Mouse (Mus musculus): Measurements from ENCODE around the gene Arpc4. TPM values are rescaled to one million over a fixed set of nuclear protein-coding genes. Genes with fewer than 3 reads are reported as not detected.

The Arpc4 gene
- polyA plus RNA-seq, 1 experiment from 2014 or later: 409 TPM

GRCm38 (mm10) chr6:113346897-113347296, 31.0 kb upstream of the Arpc4 start:
- H3K4me1 ChIP-seq (replicated peaks; ENCODE audit: control insufficient read depth, insufficient read depth, low read length): no peaks in the 10 kb centered on the region
- ATAC-seq: no peak
- H3K9me3 ChIP-seq (ENCODE audit: control insufficient read depth): no peaks in the 10 kb centered on the region
- no peak overlapping the region for H3K4me3 ChIP-seq (ENCODE audit: low read depth, low read length)
- no peaks in the 10 kb centered on the region for H3K36me3 ChIP-seq (ENCODE audit: control insufficient read depth, insufficient read depth)
- WGBS: 65% methylated on average over 4 of the region's 4 CpGs
- no peak overlapping the region for H3K27ac ChIP-seq (ENCODE audit: low read depth, low read length)
- no peak overlapping the region for H3K9ac ChIP-seq (ENCODE audit: low read depth, low read length)
- H3K27me3 ChIP-seq (replicated peaks; ENCODE audit: control insufficient read depth, insufficient read depth, low read length): no peaks in the 10 kb centered on the region
- H3K4me2 ChIP-seq (replicated peaks; ENCODE audit: low read depth): no peak overlapping the region
- TF ChIP-seq CTCF (IDR thresholded peaks at IDR 0.05; ENCODE audit: low read depth): no peak

GRCm38 (mm10) chr6:113350538-113350937, 27.4 kb upstream of the Arpc4 start:
- Histone ChIP-seq H3K36me3 (ENCODE audit: control insufficient read depth, insufficient read depth) (no peaks in the 10 kb centered on the region), H3K4me1 (replicated peaks; ENCODE audit: control insufficient read depth, insufficient read depth, low read length) (no peaks in the 10 kb centered on the region), H3K27me3 (replicated peaks; ENCODE audit: control insufficient read depth, insufficient read depth, low read length) (no peaks in the 10 kb centered on the region), H3K9ac (ENCODE audit: low read depth, low read length) (no peak overlapping the region), H3K4me3 (ENCODE audit: low read depth, low read length) (no peak overlapping the region), H3K9me3 (ENCODE audit: control insufficient read depth) (no peaks in the 10 kb centered on the region), H3K4me2 (replicated peaks; ENCODE audit: low read depth) (no peak overlapping the region), H3K27ac (ENCODE audit: low read depth, low read length) (no peak overlapping the region)
- peak; percentile 36; the same call in 1 of the 2 replicates for ATAC-seq
- no peak for TF ChIP-seq CTCF (IDR thresholded peaks at IDR 0.05; ENCODE audit: low read depth)

GRCm38 (mm10) chr6:113351161-113351560, 26.8 kb upstream of the Arpc4 start:
- WGBS: 75% methylated on average over 1 of the region's 1 CpGs
- H3K27me3 ChIP-seq (replicated peaks; ENCODE audit: control insufficient read depth, insufficient read depth, low read length): no peaks in the 10 kb centered on the region
- no peak overlapping the region for H3K27ac ChIP-seq (ENCODE audit: low read depth, low read length)
- TF ChIP-seq CTCF (IDR thresholded peaks at IDR 0.05; ENCODE audit: low read depth): no peak
- H3K9me3 ChIP-seq (ENCODE audit: control insufficient read depth): no peaks in the 10 kb centered on the region
- H3K4me3 ChIP-seq (ENCODE audit: low read depth, low read length): no peak overlapping the region
- no peak overlapping the region for H3K9ac ChIP-seq (ENCODE audit: low read depth, low read length)
- no peak overlapping the region for H3K4me2 ChIP-seq (replicated peaks; ENCODE audit: low read depth)
- no peak for ATAC-seq
- H3K4me1 ChIP-seq (replicated peaks; ENCODE audit: control insufficient read depth, insufficient read depth, low read length): no peaks in the 10 kb centered on the region
- no peaks in the 10 kb centered on the region for H3K36me3 ChIP-seq (ENCODE audit: control insufficient read depth, insufficient read depth)

GRCm38 (mm10) chr6:113351653-113352052, 26.3 kb upstream of the Arpc4 start:
- H3K27me3 ChIP-seq (replicated peaks; ENCODE audit: control insufficient read depth, insufficient read depth, low read length): no peaks in the 10 kb centered on the region
- H3K4me1 ChIP-seq (replicated peaks; ENCODE audit: control insufficient read depth, insufficient read depth, low read length): no peaks in the 10 kb centered on the region
- H3K4me2 ChIP-seq (replicated peaks; ENCODE audit: low read depth): no peak overlapping the region
- no peak overlapping the region for H3K27ac ChIP-seq (ENCODE audit: low read depth, low read length)
- H3K9ac ChIP-seq (ENCODE audit: low read depth, low read length): no peak overlapping the region
- no peak for ATAC-seq
- no peaks in the 10 kb centered on the region for H3K36me3 ChIP-seq (ENCODE audit: control insufficient read depth, insufficient read depth)
- 38% methylated on average over 10 of the region's 10 CpGs for WGBS
- no peaks in the 10 kb centered on the region for H3K9me3 ChIP-seq (ENCODE audit: control insufficient read depth)
- no peak for TF ChIP-seq CTCF (IDR thresholded peaks at IDR 0.05; ENCODE audit: low read depth)
- H3K4me3 ChIP-seq (ENCODE audit: low read depth, low read length): no peak overlapping the region

GRCm38 (mm10) chr6:113352820-113353219, 25.1 kb upstream of the Arpc4 start:
- no peaks in the 10 kb centered on the region for H3K27me3 ChIP-seq (replicated peaks; ENCODE audit: control insufficient read depth, insufficient read depth, low read length)
- 76% methylated on average over 3 of the region's 3 CpGs for WGBS
- H3K4me1 ChIP-seq (replicated peaks; ENCODE audit: control insufficient read depth, insufficient read depth, low read length): no peaks in the 10 kb centered on the region
- H3K36me3 ChIP-seq (ENCODE audit: control insufficient read depth, insufficient read depth): no peaks in the 10 kb centered on the region
- H3K27ac ChIP-seq (ENCODE audit: low read depth, low read length): no peak overlapping the region
- no peak for ATAC-seq
- H3K4me2 ChIP-seq (replicated peaks; ENCODE audit: low read depth): no peak overlapping the region
- no peak overlapping the region for H3K9ac ChIP-seq (ENCODE audit: low read depth, low read length)
- H3K9me3 ChIP-seq (ENCODE audit: control insufficient read depth): no peaks in the 10 kb centered on the region
- no peak overlapping the region for H3K4me3 ChIP-seq (ENCODE audit: low read depth, low read length)
- no peak for TF ChIP-seq CTCF (IDR thresholded peaks at IDR 0.05; ENCODE audit: low read depth)

- no peaks in the 10 kb centered on the region for H3K27me3 ChIP-seq (replicated peaks; ENCODE audit: control insufficient read depth, insufficient read depth, low read length)
- H3K9me3 ChIP-seq (ENCODE audit: control insufficient read depth): no peaks in the 10 kb centered on the region
- no peak for TF ChIP-seq CTCF (IDR thresholded peaks at IDR 0.05; ENCODE audit: low read depth)
- H3K4me3 ChIP-seq (ENCODE audit: low read depth, low read length): no peak overlapping the region
- no peak overlapping the region for H3K27ac ChIP-seq (ENCODE audit: low read depth, low read length)
- no peak overlapping the region for H3K9ac ChIP-seq (ENCODE audit: low read depth, low read length)
- H3K4me1 ChIP-seq (replicated peaks; ENCODE audit: control insufficient read depth, insufficient read depth, low read length): no peaks in the 10 kb centered on the region
- 59% methylated on average over 3 of the region's 3 CpGs for WGBS
- no peaks in the 10 kb centered on the region for H3K36me3 ChIP-seq (ENCODE audit: control insufficient read depth, insufficient read depth)
- no peak overlapping the region for H3K4me2 ChIP-seq (replicated peaks; ENCODE audit: low read depth)
- ATAC-seq: no peak
Observed at GRCm38 (mm10) chr6:113353696-113354095, 24.2 kb upstream of the Arpc4 start.

- no peaks in the 10 kb centered on the region for H3K27me3 ChIP-seq (replicated peaks; ENCODE audit: control insufficient read depth, insufficient read depth, low read length)
- no peak overlapping the region for H3K4me3 ChIP-seq (ENCODE audit: low read depth, low read length)
- H3K9me3 ChIP-seq (ENCODE audit: control insufficient read depth): no peaks in the 10 kb centered on the region
- H3K4me2 ChIP-seq (replicated peaks; ENCODE audit: low read depth): no peak overlapping the region
- ATAC-seq: no peak
- peak; percentile 41; the same call in 1 of the 2 replicates for TF ChIP-seq CTCF (IDR thresholded peaks at IDR 0.05; ENCODE audit: low read depth)
- H3K36me3 ChIP-seq (ENCODE audit: control insufficient read depth, insufficient read depth): peaks cover 5% of the 10 kb centered on the region; the same call in 1 of the 2 replicates
- H3K27ac ChIP-seq (ENCODE audit: low read depth, low read length): no peak overlapping the region
- no peak overlapping the region for H3K9ac ChIP-seq (ENCODE audit: low read depth, low read length)
- 79% methylated on average over 4 of the region's 4 CpGs for WGBS
- H3K4me1 ChIP-seq (replicated peaks; ENCODE audit: control insufficient read depth, insufficient read depth, low read length): no peaks in the 10 kb centered on the region
Observed at GRCm38 (mm10) chr6:113361476-113361875, 16.4 kb upstream of the Arpc4 start.

Data from intestine, postnatal 0 days (tissue).